Mouse (Mus musculus) embryonic facial prominence, embryonic 15.5 days (tissue): Measurements from ENCODE around the gene Spsb4. TPM values are rescaled to one million over a fixed set of nuclear protein-coding genes. Genes with fewer than 3 reads are reported as not detected.

ENCODE experiments used
- polyA plus RNA-seq: library from polyadenylated mRNA; unstranded; fragments of >200 nt; fragmentation: Nextera tagmentation; extraction: Ambion mirVana; gene quantifications from 2 replicates; pipeline ENCODE4 v1.2.1, GENCODE M21; 2015

The Spsb4 gene
- polyA plus RNA-seq, 1 experiment from 2014 or later = 11.4 TPM

Other genes with a start within 250 kb of the Spsb4 start
- gene Pxylp1, start 126.2 kb downstream of the Spsb4 start, polyA plus RNA-seq = 32.7 and 34.4 TPM in 2 replicates
- gene Slc25a36, start 92.3 kb upstream of the Spsb4 start, polyA plus RNA-seq = 71.0 and 71.4 TPM in 2 replicates